Mouse (Mus musculus) ES-E14 (cell line): Measurements from ENCODE around the gene Atxn1. TPM values are rescaled to one million over a fixed set of nuclear protein-coding genes. Genes with fewer than 3 reads are reported as not detected.

ENCODE experiments used
- DNase-seq: peaks from one replicate; pipeline ENCODE4 v3.0.0-alpha.2; 2013; ENCODE audit warnings: low read depth, low spot score
- H3K27ac ChIP-seq: 2 replicates; pipeline ENCODE4 v1.5.1; 2012; ENCODE audit warnings: low read depth, mild to moderate bottlenecking, low read length, moderate library complexity, mixed read lengths; ENCODE audit not compliant: poor library complexity, insufficient read depth, severe bottlenecking
- H3K36me3 ChIP-seq: 2 replicates; pipeline ENCODE4 v1.6.1; 2012; ENCODE audit warnings: mild to moderate bottlenecking, low read length, moderate library complexity, mixed read lengths; ENCODE audit not compliant: control insufficient read depth, poor library complexity, insufficient read depth, severe bottlenecking
- H3K4me1 ChIP-seq, 2 experiments: fragments of 150-350 bp in 1 of 2; sonication (generic) in 1 of 2; 2 replicates each; pipeline ENCODE4 v1.6.1; 2012; ENCODE audit warnings: low read length in 2 of 2, mild to moderate bottlenecking in 1 of 2, mixed read lengths in 1 of 2; ENCODE audit not compliant: control insufficient read depth in 2 of 2, insufficient read depth in 2 of 2, poor library complexity in 1 of 2
- H3K4me3 ChIP-seq, 2 experiments: fragments of 150-350 bp in 1 of 2; sonication (generic) in 1 of 2; 2 replicates each; pipeline ENCODE4 v1.5.1; 2012; ENCODE audit warnings: low read length in 2 of 2, low read depth in 1 of 2, mild to moderate bottlenecking in 1 of 2, mixed read lengths in 1 of 2; ENCODE audit not compliant: insufficient read depth in 1 of 2, poor library complexity in 1 of 2, severe bottlenecking in 1 of 2
- H3K9ac ChIP-seq: 2 replicates; pipeline ENCODE4 v1.6.1; 2012; ENCODE audit warnings: low read depth, mild to moderate bottlenecking, low read length, mixed read lengths; ENCODE audit not compliant: poor library complexity, insufficient read depth, severe bottlenecking
- H3K9me3 ChIP-seq: fragments of 150-350 bp; sonication (generic); 2 replicates; pipeline ENCODE4 v1.6.1; 2012; ENCODE audit warnings: low read depth, mild to moderate bottlenecking, low read length; ENCODE audit not compliant: control insufficient read depth, insufficient read depth
- CHD2 ChIP-seq: IDR thresholded peaks from 2 replicates; pipeline ENCODE4 v1.6.1; 2014; ENCODE audit warnings: mild to moderate bottlenecking, low read depth, low read length, inconsistent platforms
- HCFC1 ChIP-seq: IDR thresholded peaks from 2 replicates; pipeline ENCODE4 v1.6.1; 2012; ENCODE audit warnings: low read length, inconsistent platforms, borderline replicate concordance; ENCODE audit not compliant: insufficient read depth
- MAFK ChIP-seq: IDR thresholded peaks from 2 replicates; pipeline ENCODE4 v1.6.1; 2014; ENCODE audit warnings: mild to moderate bottlenecking, low read depth, low read length, inconsistent platforms; ENCODE audit not compliant: insufficient read depth
- ZC3H11A ChIP-seq: IDR thresholded peaks from 2 replicates; pipeline ENCODE4 v1.6.1; 2012; ENCODE audit warnings: low read depth, mild to moderate bottlenecking, inconsistent platforms, low read length, borderline replicate concordance
- ZNF384 ChIP-seq: IDR thresholded peaks from 2 replicates; pipeline ENCODE4 v1.6.1; 2012; ENCODE audit warnings: low read depth, low read length, inconsistent platforms
- in situ Hi-C, 2 experiments: fragments of 600-800 bp; cut with MboI; formaldehyde crosslinking; loops; one replicate each; pipeline ENCODE4 v1.15.1; 2025; ENCODE audit warnings: low sequenced_read_pairs in 2 of 2, inconsistent platforms in 1 of 2; ENCODE audit not compliant: unreplicated experiment in 2 of 2
- total RNA-seq: library from RNA; depleted of rRNA; stranded (reverse); fragments of 300-350 nt; gene quantifications from 2 replicates; pipeline ENCODE4 v1.2.3, GENCODE M21; 2012

Gene Atxn1
- total RNA-seq, 1 experiment: 7.8 TPM

DNA sequence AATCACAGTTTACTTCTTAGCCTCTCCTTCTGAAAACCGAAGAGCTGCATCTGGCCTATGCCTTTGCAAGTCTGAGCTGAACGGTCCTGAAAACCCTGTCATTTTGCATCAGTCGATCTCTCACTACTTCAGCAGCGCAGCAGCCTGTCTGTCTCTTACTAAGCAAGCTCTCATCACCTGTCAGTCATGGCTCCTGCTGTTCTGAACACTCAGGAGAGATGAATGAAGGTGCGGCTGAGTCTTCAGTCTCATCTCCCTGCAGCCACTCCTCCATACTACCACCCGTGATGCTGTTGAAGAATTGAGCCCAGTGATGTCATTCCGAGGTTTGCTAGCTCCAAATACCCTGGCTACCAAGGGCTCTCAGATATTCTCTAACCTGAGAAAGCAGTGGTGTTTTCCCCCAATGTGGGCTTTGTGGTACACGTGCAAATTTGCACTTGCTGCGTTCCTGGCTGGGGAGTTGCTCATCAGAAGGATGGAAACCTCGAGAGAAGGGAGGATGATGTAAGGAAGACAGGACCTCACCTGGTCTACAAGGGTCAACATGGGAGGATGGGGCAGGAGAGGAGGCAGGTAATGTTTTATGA is 313.1 kb downstream of the Atxn1 start:
- Histone ChIP-seq H3K36me3 (no peaks in the 10 kb centered on the region), H3K4me1 (no peaks in the 10 kb centered on the region), H3K4me3 (no peak overlapping the region), H3K9me3 (no peaks in the 10 kb centered on the region), H3K9ac (no peak overlapping the region), H3K27ac (no peak overlapping the region)
- in situ Hi-C loops: no loop called here
- no peak for TF ChIP-seq CHD2
- TF ChIP-seq ZNF384: no peak
- no peak for TF ChIP-seq ZC3H11A
- no peak for TF ChIP-seq HCFC1
- TF ChIP-seq MAFK: no peak
- DNase-seq: no peak

DNA sequence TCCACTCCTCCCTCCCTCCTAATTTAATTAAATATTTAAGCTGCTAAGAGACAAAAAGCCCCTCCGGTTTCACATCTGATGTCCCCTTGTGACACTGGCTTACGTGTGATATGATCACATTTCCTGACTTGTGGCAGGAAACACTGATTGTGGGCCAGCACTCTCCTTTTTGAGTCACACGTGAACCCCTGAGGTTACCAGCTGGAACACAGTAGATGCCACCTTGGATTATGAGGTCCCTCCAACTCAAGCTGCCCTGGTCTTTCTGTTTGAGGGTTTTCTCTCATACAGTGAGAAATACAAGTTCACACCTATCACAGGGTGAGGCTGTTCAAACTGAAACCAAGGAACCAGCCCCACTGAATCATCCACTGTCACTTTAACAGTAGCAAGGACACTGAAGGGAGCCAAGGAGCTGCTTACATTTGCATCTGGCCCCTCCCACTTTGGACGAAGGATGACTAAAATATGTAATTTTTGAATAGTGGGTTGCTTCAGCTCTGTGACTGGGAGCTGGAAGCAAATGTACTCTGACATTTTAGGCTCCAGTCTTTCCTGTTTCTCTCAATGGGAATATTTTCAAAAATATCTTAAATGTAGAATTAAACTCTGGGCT is 315.5 kb downstream of the Atxn1 start:
- no peak overlapping the region for H3K9ac ChIP-seq
- DNase-seq: no peak
- H3K36me3 ChIP-seq: no peaks in the 10 kb centered on the region
- TF ChIP-seq ZNF384: no peak
- TF ChIP-seq ZC3H11A: no peak
- no peak for TF ChIP-seq HCFC1
- TF ChIP-seq MAFK: no peak
- TF ChIP-seq CHD2: no peak
- no peaks in the 10 kb centered on the region for H3K4me1 ChIP-seq
- H3K27ac ChIP-seq: no peak overlapping the region
- H3K9me3 ChIP-seq: no peaks in the 10 kb centered on the region
- in situ Hi-C loops: no loop called here
- H3K4me3 ChIP-seq: no peak overlapping the region

DNA sequence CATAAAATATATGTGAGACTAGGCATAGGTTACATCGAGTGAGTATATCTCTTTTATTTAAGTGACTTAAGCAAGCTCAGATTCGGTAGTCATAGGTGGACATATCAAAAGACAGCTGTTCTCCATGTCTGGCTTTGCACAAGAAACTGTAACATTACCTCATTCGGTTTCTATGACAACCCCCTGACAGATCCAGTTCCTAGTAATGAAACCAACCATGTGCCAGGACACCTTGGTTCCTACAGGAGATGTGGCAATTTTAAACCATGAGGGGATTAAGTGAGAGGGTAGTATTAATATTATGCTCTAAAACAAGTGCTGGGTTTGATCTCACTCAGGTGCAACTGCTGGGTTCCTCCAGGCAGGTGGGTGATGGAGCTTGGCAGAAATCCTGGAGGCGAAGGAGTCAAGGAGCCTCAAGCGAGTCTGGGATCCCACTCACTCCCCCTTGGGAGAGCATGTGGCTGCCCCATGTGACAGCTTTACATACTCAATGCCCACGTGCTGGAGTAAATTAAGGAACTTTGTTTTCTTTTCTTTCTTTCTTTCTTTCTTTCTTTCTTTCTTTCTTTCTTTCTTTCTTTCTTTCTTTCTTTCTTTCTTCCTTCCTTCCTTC is 320.9 kb downstream of the Atxn1 start:
- TF ChIP-seq ZNF384 (no peak), ZC3H11A (no peak)
- Histone ChIP-seq H3K36me3 (no peaks in the 10 kb centered on the region), H3K4me3 (no peak overlapping the region), H3K27ac (no peak overlapping the region), H3K4me1 (no peaks in the 10 kb centered on the region), H3K9me3 (no peaks in the 10 kb centered on the region), H3K9ac (no peak overlapping the region)
- in situ Hi-C loops: no loop called here
- DNase-seq: no peak

DNA sequence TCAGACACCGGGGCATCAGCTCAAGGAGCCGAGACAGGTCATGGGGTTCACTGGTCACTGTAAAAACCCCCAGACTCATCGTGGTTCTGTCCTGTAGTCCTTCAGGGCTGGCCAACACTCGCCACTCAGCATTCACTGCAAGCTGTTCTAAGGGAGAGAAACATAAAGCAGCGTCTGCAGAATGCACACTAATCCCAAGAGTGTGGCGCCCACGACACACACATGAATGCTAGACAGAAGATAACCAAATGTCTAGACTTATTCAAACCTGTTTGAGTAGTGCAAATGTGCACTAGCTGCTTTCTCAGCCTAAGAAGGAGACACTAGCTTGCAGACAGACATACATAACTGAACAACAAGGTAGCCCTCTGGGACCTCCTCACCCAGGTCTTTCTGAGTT is 321.9 kb downstream of the Atxn1 start:
- DNase-seq: no peak
- in situ Hi-C loops: no loop called here
- no peaks in the 10 kb centered on the region for H3K4me1 ChIP-seq
- no peak overlapping the region for H3K9ac ChIP-seq
- no peak for TF ChIP-seq CHD2
- TF ChIP-seq HCFC1: no peak
- no peak for TF ChIP-seq ZNF384
- TF ChIP-seq MAFK: no peak
- TF ChIP-seq ZC3H11A: no peak
- H3K36me3 ChIP-seq: no peaks in the 10 kb centered on the region
- H3K27ac ChIP-seq: no peak overlapping the region
- H3K9me3 ChIP-seq: no peaks in the 10 kb centered on the region
- no peak overlapping the region for H3K4me3 ChIP-seq

DNA sequence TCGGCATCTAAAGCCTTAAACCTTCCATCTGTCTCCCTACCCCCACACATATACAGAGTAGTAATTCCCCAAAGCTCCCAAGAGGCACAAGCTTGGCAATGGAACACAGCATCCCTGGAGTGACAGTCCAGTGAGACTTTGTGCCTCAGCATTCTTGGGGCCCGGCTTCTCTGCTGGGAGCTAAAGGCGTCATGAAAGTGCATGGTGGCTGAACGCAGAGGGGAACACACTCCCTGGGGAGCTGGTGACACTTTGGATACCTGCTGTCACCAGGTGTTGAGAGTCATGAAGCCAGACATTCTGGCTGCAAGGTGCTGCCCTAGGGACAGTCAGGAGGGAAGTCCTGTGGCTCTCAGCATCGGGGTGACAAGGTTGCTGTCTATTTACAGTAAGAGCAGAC is 324.4 kb downstream of the Atxn1 start:
- Histone ChIP-seq H3K9me3 (no peaks in the 10 kb centered on the region), H3K4me3 (no peak overlapping the region), H3K9ac (no peak overlapping the region), H3K36me3 (no peaks in the 10 kb centered on the region), H3K27ac (no peak overlapping the region), H3K4me1 (no peaks in the 10 kb centered on the region)
- no peak for DNase-seq
- in situ Hi-C loops: no loop called here
- no peak for TF ChIP-seq CHD2
